Mouse (Mus musculus) hindbrain, embryonic 12.5 days (tissue): Measurements from ENCODE around the gene Morn1. TPM values are rescaled to one million over a fixed set of nuclear protein-coding genes. Genes with fewer than 3 reads are reported as not detected.
A peak's percentile ranks its signal among the peaks of the same experiment; 100 is the strongest.

Experiments used
- ATAC-seq: fragments of 200-750 bp; cut with Nextera tagmentation; 2 replicates; pipeline ENCODE4 v1.8.0; 2017; ENCODE audit warnings: moderate TSS enrichment; ENCODE audit not compliant: low FRiP score
- H3K27ac ChIP-seq: fragments of 300-500 bp; sonication (generic); 2 replicates; pipeline ENCODE4 v1.5.1; 2016; ENCODE audit warnings: mild to moderate bottlenecking
- H3K27me3 ChIP-seq: fragments of 300-500 bp; sonication (generic); 2 replicates; pipeline ENCODE4 v1.6.1; 2016; ENCODE audit warnings: mild to moderate bottlenecking
- H3K36me3 ChIP-seq: fragments of 300-500 bp; sonication (generic); 2 replicates; pipeline ENCODE4 v1.6.1; 2016; ENCODE audit warnings: mild to moderate bottlenecking
- H3K4me1 ChIP-seq: fragments of 300-500 bp; sonication (generic); 2 replicates; pipeline ENCODE4 v1.6.1; 2016
- H3K4me2 ChIP-seq: fragments of 300-500 bp; sonication (generic); replicated peaks from 2 replicates; pipeline ENCODE4 v1.6.1; 2016; ENCODE audit warnings: mild to moderate bottlenecking
- H3K4me3 ChIP-seq: fragments of 300-500 bp; sonication (generic); 2 replicates; pipeline ENCODE4 v1.5.1; 2016; ENCODE audit warnings: mild to moderate bottlenecking
- H3K9ac ChIP-seq: fragments of 300-500 bp; sonication (generic); 2 replicates; pipeline ENCODE4 v1.6.1; 2016; ENCODE audit warnings: mild to moderate bottlenecking, moderate library complexity
- H3K9me3 ChIP-seq: fragments of 300-500 bp; sonication (generic); replicated peaks from 2 replicates; pipeline ENCODE4 v1.6.1; 2016; ENCODE audit warnings: mild to moderate bottlenecking
- WGBS: fragments of 180-500 bp; shearing (Covaris S2); methylation state at CpG from one replicate; pipeline ENCODE4 v1.1.7; 2016; 5-methylcytosine and 5-hydroxymethylcytosine counted together
- polyA plus RNA-seq: library from polyadenylated mRNA; unstranded; fragments of >200 nt; fragmentation: Nextera tagmentation; extraction: Ambion mirVana; gene quantifications from 2 replicates; pipeline ENCODE4 v1.2.1, GENCODE M21; 2016

Gene Morn1
- polyA plus RNA-seq = 7.7 and 8.0 TPM in 2 replicates

DNA sequence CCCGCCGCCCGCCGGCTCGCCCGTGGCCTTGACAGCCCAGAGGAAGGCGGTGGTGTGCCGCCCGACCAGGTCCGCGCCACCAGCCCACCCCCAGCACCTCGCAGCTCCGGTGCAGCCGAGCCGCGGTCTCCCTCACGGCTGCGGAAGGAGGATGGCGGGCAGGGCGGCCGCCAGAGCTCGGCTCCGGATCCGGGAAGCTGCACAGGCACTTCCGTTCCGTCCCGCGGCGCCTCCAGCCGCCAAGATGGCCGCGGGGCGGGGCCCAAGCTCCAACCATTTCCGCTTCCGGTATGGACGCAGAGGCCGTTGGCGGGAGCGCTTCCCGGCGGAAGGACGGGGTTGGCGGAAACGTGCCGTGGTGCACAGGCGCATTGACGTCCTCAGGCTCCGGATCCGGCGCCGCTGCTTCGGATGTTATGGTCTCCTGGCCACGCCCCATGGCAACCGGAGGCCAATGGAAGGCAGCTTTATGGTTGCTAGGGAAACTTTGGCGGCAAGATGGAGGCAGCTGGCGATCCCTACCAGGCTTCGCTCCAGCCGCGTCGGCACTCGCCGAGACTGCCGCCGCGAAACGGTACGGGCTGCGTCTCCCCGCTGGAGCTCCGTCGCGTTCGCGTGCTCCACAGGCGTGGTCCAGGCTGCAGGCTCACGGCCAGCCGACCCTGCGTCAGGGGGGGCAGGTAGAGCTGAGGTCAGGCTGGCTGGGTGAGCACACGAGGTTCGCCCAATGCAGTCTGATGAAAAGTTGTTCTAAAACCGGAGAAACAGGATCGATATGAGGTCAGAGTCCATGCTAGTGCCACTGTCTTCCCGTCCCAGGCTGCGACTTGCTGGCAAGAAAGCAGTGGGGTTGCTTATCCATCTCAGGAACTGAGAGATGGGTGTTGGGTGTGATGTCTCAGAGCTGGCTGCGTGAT lies at the start of gene Morn1, which contains the start of gene Rer1:
TSS of gene Morn1 (plus strand) at position 470 of the 917 bp plus-strand sequence.
TSS of gene Rer1 (minus strand) at position 275 of the 917 bp plus-strand sequence.
- H3K36me3 ChIP-seq = peaks cover 37% of the 10 kb centered on the region
- H3K4me2 ChIP-seq = peak within 1 kb of the TSS; percentile 93
- no peaks in the 10 kb centered on the region for H3K9me3 ChIP-seq
- peaks cover 24% of the 10 kb centered on the region for H3K4me1 ChIP-seq
- peak within 1 kb of the TSS; percentile 95 for H3K9ac ChIP-seq
- peak within 1 kb of the TSS; percentile 98 for H3K4me3 ChIP-seq
- peak; percentile 97 for ATAC-seq
- peak within 1 kb of the TSS; percentile 94 for H3K27ac ChIP-seq
- under 1% methylated on average over 83 of the region's 85 CpGs for WGBS
- H3K27me3 ChIP-seq = no peaks in the 10 kb centered on the region

DNA sequence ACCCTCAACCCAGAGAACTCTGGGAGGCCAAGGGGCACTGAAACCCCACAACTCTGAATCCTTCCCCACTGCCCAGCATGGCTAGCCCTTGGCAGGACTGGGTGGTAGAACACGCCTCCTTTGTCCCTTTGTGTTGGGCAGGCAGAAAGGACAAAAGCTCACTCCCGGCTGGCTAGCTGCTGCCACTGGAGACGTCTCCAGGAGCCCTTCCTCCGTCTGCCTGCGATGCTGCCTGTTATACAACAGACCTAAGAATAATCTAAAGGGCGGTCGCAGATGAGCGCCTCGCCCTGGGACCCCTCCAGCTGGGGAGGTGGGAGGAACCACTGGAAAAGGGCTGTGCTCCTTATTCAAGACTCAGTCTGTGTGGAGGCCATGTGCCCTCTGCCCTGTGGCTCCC lies 46.2 kb upstream of the Morn1 start:
- H3K4me2 ChIP-seq = peak overlapping the region; percentile 24
- H3K27me3 ChIP-seq = peaks cover 63% of the 10 kb centered on the region
- no peaks in the 10 kb centered on the region for H3K9me3 ChIP-seq
- 28% methylated on average over 9 of the region's 9 CpGs for WGBS
- peak; percentile 29 for ATAC-seq
- H3K36me3 ChIP-seq = no peaks in the 10 kb centered on the region
- peak overlapping the region; percentile 39 for H3K9ac ChIP-seq
- H3K4me3 ChIP-seq = no peak overlapping the region
- peaks cover 36% of the 10 kb centered on the region for H3K4me1 ChIP-seq
- peak overlapping the region; percentile 71 for H3K27ac ChIP-seq

DNA sequence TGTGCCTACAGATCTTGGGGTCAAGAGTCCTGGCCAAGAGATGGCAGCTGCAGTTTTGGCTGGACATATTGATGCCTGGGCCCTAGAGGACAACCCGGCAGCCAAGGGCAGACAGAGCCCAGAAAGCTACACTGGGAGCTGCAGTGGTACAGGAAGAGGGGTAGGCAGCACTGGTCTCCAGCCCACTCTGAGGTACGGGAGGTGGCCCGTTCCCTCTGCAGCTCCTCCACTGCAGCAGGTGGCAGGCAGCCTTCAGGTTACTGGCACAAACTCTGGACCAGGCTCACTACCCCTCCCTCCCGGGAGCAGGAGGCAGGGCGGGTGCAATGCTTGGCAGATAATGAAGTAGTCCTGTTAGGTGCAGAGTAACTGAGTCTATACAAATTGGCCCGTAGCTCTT lies 45.7 kb upstream of the Morn1 start:
- no peak for ATAC-seq
- Histone ChIP-seq H3K27ac (peak overlapping the region; percentile 71; the same call in 1 of the 2 replicates), H3K4me2 (peak overlapping the region; percentile 24; the same call in 1 of the 2 replicates), H3K36me3 (no peaks in the 10 kb centered on the region), H3K4me3 (no peak overlapping the region), H3K27me3 (peaks cover 67% of the 10 kb centered on the region), H3K9me3 (no peaks in the 10 kb centered on the region), H3K9ac (0 out of 2 replicates have a peak overlapping the region, but pooled peaks have one; percentile 39), H3K4me1 (peaks cover 35% of the 10 kb centered on the region)
- whole genome bisulfite sequencing = 56% methylated on average over 6 of the region's 6 CpGs

DNA sequence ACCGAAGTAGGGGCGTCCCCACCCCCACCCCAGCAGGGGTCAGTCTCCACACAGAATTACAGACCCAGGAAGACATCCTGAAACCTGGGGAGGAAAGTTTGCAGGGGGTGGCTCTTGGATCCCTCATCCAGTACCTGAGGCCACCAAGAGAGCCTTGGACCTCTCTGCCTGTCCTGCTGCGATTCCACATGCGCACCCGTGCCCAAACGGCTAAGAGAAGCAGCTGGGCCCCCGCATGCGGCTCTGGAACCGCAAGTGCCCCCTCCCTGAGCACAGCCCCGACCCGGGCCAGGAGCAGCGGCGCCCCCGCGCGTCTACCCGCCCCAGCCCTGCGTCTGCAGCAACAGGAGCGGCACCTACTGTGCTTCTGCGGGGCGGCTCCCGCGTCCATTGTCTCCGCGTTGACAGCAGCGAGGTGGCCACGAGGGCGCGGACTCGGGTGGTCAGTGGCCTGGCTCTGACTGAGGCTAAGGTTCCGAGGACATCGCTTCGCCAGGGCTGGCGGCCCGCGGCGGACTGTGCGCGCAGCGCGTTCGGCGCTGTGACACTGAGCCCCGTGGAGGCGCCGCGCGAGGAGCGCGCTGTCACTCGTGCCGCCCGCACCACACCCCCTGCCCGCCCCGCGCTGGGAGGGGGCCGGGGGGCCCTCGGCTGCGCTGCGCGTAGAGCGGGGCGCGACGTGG lies 43.6 kb upstream of the Morn1 start:
- H3K9ac ChIP-seq = peak overlapping the region; percentile 63
- WGBS = 1% methylated on average over 64 of the region's 65 CpGs
- H3K4me1 ChIP-seq = peaks cover 35% of the 10 kb centered on the region
- no peak overlapping the region for H3K27ac ChIP-seq
- no peaks in the 10 kb centered on the region for H3K36me3 ChIP-seq
- peak overlapping the region; percentile 45 for H3K4me3 ChIP-seq
- H3K27me3 ChIP-seq = peaks cover 59% of the 10 kb centered on the region
- ATAC-seq = no peak
- H3K9me3 ChIP-seq = no peaks in the 10 kb centered on the region
- peak overlapping the region; percentile 80 for H3K4me2 ChIP-seq

DNA sequence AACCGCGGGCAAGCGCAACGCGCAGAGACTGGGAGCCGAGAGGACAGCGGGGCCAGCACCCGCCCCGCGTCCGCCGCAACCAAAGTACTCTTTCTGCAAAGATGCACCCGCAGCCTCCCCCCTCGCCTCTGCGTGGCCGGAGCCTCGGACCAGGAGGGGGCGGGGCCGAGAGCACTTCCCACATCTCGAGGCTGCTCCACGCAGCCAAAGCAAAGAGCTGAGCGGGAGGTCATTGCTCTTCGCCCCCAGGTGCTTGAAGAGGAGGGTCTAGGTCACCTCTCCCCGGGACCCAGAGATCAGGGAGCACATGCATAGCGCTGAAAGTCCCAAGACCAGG lies 43.1 kb upstream of the Morn1 start:
- H3K27ac ChIP-seq = no peak overlapping the region
- H3K4me2 ChIP-seq = peak overlapping the region; percentile 80
- peak overlapping the region; percentile 63 for H3K9ac ChIP-seq
- no peaks in the 10 kb centered on the region for H3K36me3 ChIP-seq
- peaks cover 35% of the 10 kb centered on the region for H3K4me1 ChIP-seq
- peaks cover 63% of the 10 kb centered on the region for H3K27me3 ChIP-seq
- H3K9me3 ChIP-seq = no peaks in the 10 kb centered on the region
- peak overlapping the region; percentile 45 for H3K4me3 ChIP-seq
- 1% methylated on average over 24 of the region's 25 CpGs for WGBS
- ATAC-seq = no peak

DNA sequence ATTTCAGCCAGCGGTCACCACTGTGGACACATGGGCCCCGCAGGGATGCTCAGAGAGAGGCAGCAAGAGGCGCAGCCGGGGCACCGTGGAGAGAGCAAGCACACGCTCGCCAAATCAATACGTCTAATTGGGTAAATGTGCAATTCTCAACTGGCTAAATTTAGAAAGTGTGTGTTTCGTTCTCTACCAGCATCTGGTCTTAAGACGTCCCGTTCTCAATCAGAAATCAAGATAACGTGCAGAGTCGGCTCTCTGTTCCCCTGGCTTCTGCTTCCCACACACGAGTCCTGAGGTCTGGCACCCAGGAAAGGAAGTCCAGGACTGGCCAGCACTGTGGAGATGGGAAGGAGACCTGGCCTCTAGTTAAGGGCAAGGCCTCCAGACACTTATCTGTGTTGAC lies 39.7 kb upstream of the Morn1 start:
- Histone ChIP-seq H3K9me3 (no peaks in the 10 kb centered on the region), H3K9ac (no peak overlapping the region), H3K27me3 (peaks cover 49% of the 10 kb centered on the region), H3K4me1 (peaks cover 16% of the 10 kb centered on the region), H3K4me3 (no peak overlapping the region), H3K36me3 (no peaks in the 10 kb centered on the region), H3K27ac (no peak overlapping the region), H3K4me2 (no peak overlapping the region)
- 80% methylated on average over 14 of the region's 14 CpGs for WGBS
- no peak for ATAC-seq

DNA sequence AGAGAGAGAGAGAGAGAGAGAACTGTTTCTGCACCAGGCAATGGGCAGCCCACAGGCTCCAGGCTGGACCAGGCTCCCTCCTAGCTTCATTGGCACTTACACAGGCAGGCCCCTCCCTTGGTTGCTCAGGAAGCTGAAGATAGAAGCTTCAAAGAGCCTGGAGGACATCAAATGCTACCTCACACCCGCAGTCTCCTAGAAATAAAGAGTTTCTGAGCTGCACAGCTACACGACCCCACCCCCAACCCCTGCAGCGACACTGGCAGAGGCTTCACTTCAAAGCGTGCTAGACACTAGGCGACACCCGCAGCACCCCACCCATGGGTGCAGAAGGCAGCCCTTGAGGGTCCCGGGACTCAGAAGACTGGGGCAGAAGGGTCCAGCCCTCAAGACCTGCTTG lies 36.3 kb upstream of the Morn1 start:
- WGBS = 80% methylated on average over 7 of the region's 7 CpGs
- Histone ChIP-seq H3K9ac (no peak overlapping the region), H3K27ac (no peak overlapping the region), H3K9me3 (no peaks in the 10 kb centered on the region), H3K4me2 (no peak overlapping the region), H3K27me3 (peaks cover 19% of the 10 kb centered on the region), H3K36me3 (no peaks in the 10 kb centered on the region), H3K4me3 (no peak overlapping the region), H3K4me1 (peaks cover 7% of the 10 kb centered on the region)
- ATAC-seq = no peak

DNA sequence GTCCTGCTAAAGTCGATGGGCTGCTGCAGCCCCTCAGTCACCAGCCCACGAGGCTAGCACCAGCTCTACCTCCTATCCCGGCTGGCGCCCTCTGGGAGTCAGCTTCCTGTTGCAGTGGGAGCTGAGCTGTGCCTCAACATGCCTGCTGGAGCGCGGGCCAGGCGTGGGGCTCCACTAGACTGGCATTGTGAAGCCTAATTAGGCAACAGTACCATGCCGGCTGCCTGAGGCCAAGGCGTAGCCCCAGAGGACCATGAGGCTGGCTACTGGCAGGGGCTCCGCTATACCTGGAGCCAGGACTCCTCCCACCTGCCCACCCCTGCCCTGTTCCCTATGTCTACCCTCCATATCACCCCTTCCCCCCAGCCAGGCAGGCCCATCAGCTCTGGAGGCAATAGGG lies 29.7 kb upstream of the Morn1 start, which contains the start of gene Plch2:
TSS of gene Plch2 (minus strand) at position 61 of the 400 bp plus-strand sequence.
- Histone ChIP-seq H3K27ac (no peak within 1 kb of the TSS), H3K27me3 (peaks cover 5% of the 10 kb centered on the region; the same call in 1 of the 2 replicates), H3K4me2 (no peak within 1 kb of the TSS), H3K9ac (no peak within 1 kb of the TSS), H3K36me3 (no peaks in the 10 kb centered on the region), H3K4me1 (peaks cover 33% of the 10 kb centered on the region), H3K9me3 (no peaks in the 10 kb centered on the region), H3K4me3 (no peak within 1 kb of the TSS)
- ATAC-seq = 0 out of 2 replicates have a peak, but pooled peaks have one; percentile 20
- WGBS = 63% methylated on average over 10 of the region's 10 CpGs

DNA sequence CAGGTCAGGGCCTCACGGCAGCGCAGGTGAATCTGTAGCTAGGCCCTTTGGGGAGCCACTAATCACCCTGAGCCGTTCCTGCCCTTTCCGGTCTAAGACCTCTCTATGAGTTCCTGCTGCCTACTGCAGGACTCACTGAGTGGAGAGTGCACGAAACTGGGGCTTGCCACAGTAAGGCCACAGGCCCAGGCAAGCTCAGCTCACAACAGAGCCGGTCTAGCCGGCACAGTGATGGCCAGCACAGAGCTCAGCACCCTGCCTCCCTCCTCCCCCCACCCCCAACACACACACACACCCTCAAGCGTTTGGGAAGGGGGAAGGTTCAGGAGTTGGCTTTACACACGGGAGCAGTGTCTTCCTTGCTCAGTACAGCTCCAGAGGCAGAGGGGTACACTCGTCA lies 28.1 kb upstream of the Morn1 start:
- WGBS = 40% methylated on average over 10 of the region's 10 CpGs
- H3K4me1 ChIP-seq = peaks cover 27% of the 10 kb centered on the region

DNA sequence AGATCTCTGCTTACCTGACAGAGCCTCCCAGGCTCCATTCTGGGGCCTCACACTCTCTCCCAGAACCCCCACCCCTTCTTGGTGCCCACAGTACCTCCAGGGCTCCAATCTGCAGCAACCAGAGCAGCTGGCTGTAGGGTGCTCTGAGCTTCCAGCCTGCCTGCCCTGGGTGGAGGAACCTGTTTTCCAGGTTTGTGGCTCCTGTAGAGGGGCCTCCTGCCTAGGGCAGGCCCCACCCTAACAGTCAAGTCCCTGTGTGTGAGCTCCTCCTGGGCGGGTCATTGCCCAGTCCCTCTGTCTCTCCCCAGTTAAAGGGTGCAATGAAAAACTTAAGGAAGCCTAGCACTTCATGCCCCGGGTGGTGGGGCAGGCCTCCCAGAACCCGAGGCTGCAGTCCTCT lies 22.5 kb upstream of the Morn1 start:
- 41% methylated on average over 3 of the region's 3 CpGs for WGBS
- peaks cover 10% of the 10 kb centered on the region for H3K36me3 ChIP-seq
- no peaks in the 10 kb centered on the region for H3K9me3 ChIP-seq
- H3K4me3 ChIP-seq = no peak overlapping the region
- H3K27ac ChIP-seq = no peak overlapping the region
- no peak for ATAC-seq
- 0 out of 2 replicates have a peak, but pooled peaks cover 2% of the 10 kb centered on the region for H3K27me3 ChIP-seq
- H3K4me2 ChIP-seq = no peak overlapping the region
- H3K9ac ChIP-seq = peak overlapping the region; percentile 20; the same call in 1 of the 2 replicates
- peaks cover 28% of the 10 kb centered on the region for H3K4me1 ChIP-seq

More for the DNA sequence above, 28.1 kb upstream of the Morn1 start:
- no peak overlapping the region for H3K4me2 ChIP-seq
- H3K36me3 ChIP-seq = no peaks in the 10 kb centered on the region
- no peak overlapping the region for H3K27ac ChIP-seq
- no peak for ATAC-seq
- no peaks in the 10 kb centered on the region for H3K9me3 ChIP-seq
- H3K4me3 ChIP-seq = no peak overlapping the region
- peak overlapping the region; percentile 37; the same call in 1 of the 2 replicates for H3K9ac ChIP-seq
- H3K27me3 ChIP-seq = peaks cover 3% of the 10 kb centered on the region; the same call in 1 of the 2 replicates

DNA sequence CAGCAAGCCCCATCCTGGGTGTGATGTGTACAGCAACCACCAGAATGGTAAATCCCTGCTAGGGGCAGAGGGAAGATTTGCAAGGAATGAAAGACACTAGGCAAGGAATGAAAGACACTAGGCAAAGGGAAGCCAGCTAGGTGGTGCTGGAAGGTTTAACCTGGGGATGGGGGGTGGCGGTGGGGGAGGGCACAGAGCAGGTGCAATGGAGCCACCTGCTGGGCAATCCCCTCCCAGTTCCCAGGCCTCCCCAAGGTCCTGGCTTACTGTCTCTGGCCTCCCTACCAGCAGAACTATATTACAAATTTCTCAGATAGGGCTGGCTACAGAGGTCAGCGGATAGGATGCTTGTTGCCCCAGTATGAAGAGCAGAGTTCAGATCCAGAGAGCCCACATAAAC lies 21.9 kb upstream of the Morn1 start:
- peaks cover 27% of the 10 kb centered on the region for H3K4me1 ChIP-seq
- no peak overlapping the region for H3K9ac ChIP-seq
- no peak for ATAC-seq
- WGBS = 68% methylated on average over 2 of the region's 2 CpGs
- H3K4me2 ChIP-seq = no peak overlapping the region
- H3K27ac ChIP-seq = no peak overlapping the region
- H3K36me3 ChIP-seq = peaks cover 16% of the 10 kb centered on the region
- H3K4me3 ChIP-seq = no peak overlapping the region
- 0 out of 2 replicates have a peak, but pooled peaks cover 2% of the 10 kb centered on the region for H3K27me3 ChIP-seq
- no peaks in the 10 kb centered on the region for H3K9me3 ChIP-seq
